Mouse (Mus musculus) cerebellum, adult 9-11 months (tissue): ENCODE results near the gene Cyp46a1.

Experiments used
- DNase-seq: peaks from one replicate; pipeline ENCODE4 v3.0.0; 2022

Cyp46a1 gene

GRCm38 (mm10) chr12:108365868-108366267, 31.7 kb downstream of the Cyp46a1 start:
- DNase-seq: peak; percentile 52

GRCm38 (mm10) chr12:108367909-108368308, 33.7 kb downstream of the Cyp46a1 start:
- DNase-seq: peak; percentile 74

- DNase-seq: no peak
Measured at GRCm38 (mm10) chr12:108368921-108369320, 34.7 kb downstream of the Cyp46a1 start.

DNA sequence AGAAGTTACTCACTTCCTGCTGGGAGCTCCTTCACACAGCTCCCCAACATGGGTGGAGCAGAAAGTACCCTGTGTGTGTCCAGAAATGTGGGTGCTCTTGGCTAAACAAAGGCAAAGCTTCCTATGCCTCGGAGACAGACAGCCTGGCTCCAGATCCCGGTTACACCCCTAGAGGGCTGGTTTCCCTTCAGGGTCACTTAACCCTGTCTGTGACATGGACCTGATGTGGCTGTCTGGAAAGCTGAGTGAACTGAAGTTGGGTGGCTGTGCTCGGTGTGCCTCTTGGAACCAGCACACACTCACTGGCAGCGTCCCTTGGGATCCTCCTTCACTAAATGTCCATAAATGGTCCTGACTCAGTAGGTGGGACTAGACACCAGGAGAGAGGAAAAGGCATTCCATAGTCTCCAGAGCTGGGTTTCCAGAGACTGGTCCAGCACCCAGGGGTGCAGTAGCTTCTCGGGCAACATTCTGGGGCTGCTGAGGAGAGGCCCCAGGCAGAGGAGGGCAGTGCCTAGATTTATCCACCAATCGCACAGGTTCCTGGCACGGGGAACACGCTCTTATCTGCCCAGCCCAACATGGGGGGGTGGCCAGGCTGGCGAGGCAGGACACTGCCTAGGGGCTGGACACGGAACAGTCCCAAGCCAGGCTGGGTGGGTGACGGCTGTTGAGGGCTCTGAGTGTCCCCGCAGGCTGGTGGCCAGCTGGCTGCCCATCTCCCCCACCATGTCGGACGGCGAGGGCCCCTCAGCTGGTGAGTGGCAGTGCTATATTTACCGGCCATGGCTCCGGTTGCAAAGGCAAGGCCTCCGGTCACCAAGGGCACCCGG, 36.6 kb downstream of the Cyp46a1 start, which contains the start of gene Eml1:
Gene Eml1, plus strand, starts transcription at position 362 of the 833 bp plus-strand sequence.
- peak; percentile 43 for DNase-seq

DNA sequence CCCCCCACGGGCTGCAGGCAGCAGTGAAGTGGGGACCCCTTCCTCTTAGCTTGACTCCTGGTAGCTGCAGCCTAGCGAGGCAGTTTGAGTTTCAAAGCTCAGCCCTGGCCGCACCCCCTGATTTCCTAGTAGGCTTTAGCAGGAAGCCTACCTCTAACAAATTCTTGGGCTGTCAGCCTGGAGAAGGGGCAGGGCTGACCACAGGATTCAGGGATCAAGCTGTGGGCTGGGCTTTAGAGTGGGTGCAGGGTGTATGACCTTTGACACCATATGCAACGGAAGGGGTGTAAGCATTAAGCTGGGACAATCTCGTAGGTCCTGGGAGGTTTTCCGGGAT, 37.2 kb downstream of the Cyp46a1 start:
- DNase-seq: no peak

- DNase-seq: peak; percentile 84
Measured at GRCm38 (mm10) chr12:108372241-108372640, 38.1 kb downstream of the Cyp46a1 start.

GRCm38 (mm10) chr12:108373611-108374010, 39.4 kb downstream of the Cyp46a1 start:
- DNase-seq: peak; percentile 8

DNA sequence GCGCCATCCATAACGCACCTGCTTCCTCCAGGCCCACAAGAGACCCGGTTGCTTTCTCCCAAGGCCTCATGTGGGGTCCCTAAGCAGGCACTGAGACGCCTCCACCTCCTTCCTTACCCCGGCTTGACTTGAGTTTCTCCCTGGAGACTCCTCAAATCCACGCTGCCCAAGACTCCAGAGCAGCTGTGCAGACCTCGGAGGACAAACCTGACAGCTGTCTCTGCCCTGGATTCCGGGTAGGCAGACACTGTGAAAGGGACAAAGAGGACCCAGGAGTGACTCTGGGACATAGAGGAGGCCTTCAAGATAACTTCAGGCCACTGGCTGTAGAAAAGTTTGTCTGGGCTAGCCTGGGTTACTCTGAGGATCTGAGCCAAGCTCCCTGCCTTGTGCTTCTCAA, 40.5 kb downstream of the Cyp46a1 start:
- DNase-seq: peak; percentile 8

DNA sequence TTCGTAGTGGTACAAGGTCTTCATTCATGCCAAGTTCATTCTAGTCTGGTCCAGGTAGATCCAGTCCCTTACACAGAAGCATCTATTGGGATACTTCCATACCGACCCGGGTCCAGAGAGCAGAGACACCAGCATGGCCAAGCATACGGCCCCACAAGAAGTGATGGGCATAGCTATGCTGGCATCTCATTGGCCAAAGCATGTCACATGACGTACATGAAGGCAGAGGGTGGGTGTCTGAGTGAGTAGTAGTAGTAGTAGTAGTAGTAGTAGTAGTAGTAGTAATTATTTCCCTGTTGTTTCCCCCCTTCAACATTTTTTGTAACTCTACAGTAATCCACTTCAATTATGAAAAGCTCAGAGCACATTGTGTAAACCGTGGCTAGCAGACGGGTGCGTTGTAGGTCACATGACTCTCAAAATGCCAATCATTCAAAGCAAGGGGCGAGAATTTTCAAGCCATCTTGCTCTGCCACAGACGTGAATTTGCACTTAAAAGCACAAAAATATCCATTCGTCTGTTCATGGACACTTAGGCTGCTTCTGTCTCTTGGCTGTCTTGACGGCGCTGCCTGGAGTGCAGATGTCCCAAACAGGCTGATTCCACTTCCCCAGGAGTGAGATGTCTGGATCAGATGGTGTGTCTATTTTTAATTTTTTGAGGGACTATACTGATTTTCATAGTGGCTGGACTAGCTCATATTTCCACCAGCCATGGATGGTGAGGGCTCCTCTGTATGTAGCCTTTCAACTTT, 44.4 kb downstream of the Cyp46a1 start:
- DNase-seq: no peak

DNA sequence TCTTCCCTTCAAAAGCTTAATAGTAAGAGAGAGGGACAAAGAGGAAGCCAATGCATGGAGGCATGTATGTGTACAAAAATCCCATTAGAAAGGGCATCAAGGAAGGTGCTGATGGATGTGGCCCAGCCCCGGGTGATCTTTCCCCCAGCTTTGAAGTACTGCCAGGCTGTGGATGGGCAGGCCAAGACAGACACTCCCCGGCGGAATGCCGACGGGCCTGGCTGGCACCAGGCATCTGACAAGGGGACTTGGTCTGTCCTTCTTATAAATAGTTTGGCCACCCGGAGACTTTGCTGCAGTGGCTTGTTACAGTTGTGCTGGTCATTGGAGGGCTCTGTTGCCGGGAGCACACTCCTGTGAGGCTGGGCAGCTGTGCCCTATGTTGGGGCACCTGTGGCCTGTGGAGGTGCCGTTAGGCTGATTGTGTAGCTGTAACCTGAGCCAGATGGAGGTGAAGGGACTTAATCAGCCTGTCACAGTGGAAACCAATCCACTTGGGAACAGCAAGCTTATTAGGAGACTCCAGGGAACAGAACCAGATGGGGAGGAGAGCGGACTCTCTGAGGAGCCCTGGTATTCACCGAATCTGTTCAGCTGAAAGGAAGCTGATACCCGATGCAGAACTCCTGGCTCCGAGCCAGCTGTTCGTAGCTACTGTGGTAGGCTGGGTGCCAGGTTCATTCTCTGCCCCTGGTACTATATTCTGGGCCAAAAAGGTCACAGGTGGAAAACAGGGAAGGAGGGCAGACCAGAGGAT, 52.5 kb downstream of the Cyp46a1 start:
- DNase-seq: no peak

GRCm38 (mm10) chr12:108389718-108390117, 55.5 kb downstream of the Cyp46a1 start:
- no peak for DNase-seq

- peak; percentile 47 for DNase-seq
Measured at GRCm38 (mm10) chr12:108392254-108393044, 58.3 kb downstream of the Cyp46a1 start.

DNA sequence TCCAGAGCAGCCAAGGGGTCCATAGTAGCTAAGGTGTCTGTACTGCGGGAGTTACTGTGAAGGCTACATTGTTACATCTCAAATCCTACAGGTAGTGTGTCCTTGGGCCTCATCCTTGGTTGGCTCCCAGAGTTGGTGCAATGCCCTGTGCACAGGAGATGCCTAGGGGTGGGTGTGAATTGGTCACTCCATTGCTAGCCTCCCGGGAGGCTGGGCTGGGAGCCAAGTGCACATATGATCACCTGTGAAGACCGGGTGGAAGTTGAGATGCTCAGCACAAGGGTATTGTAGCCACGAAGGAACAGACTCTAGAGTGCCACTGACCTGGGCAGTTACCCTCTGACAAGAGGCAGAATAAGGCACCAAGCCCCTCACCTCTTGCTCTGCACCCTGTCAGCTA, 58.9 kb downstream of the Cyp46a1 start:
- peak; percentile 52 for DNase-seq

DNA sequence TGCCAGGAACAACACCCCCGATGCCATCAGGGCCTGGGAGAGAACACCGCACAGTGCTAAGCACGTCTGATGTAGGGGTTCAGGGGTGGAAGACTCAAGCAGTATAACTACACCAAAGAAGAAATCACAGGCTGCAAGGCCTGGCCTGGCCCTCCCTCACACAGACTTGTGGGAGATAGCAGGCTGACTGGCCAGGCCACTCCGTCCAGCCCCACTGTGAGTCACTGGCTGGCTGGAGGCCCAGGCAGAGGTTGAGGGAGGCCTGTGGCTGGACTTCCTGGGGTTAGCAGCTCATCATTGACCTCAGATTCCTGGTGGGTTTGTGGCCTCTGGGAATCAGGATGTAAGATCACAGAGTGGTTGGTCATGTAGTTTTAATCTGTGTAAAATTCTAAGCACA, 59.5 kb downstream of the Cyp46a1 start:
- peak; percentile 45 for DNase-seq

- DNase-seq: no peak
Measured at GRCm38 (mm10) chr12:108394534-108395284, 60.5 kb downstream of the Cyp46a1 start.

DNA sequence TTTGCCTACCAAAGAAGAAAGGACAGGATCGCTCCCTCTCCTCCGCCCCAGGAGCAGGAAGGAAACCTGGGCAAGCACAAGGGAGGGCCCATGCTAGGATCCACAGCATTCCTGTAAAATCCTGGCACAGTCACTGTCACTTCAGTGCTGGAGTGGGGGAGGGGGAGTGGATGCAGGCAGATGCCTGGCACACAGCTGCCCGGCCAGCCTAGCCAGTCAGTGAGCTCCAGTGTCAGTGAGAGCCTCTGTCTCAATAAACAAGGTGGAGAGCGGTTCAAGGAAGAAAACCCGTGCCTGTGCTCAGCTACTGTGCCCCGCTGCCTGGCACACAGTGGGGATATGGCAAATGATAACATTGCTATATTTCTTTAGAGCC, 61.1 kb downstream of the Cyp46a1 start:
- DNase-seq: no peak

DNA sequence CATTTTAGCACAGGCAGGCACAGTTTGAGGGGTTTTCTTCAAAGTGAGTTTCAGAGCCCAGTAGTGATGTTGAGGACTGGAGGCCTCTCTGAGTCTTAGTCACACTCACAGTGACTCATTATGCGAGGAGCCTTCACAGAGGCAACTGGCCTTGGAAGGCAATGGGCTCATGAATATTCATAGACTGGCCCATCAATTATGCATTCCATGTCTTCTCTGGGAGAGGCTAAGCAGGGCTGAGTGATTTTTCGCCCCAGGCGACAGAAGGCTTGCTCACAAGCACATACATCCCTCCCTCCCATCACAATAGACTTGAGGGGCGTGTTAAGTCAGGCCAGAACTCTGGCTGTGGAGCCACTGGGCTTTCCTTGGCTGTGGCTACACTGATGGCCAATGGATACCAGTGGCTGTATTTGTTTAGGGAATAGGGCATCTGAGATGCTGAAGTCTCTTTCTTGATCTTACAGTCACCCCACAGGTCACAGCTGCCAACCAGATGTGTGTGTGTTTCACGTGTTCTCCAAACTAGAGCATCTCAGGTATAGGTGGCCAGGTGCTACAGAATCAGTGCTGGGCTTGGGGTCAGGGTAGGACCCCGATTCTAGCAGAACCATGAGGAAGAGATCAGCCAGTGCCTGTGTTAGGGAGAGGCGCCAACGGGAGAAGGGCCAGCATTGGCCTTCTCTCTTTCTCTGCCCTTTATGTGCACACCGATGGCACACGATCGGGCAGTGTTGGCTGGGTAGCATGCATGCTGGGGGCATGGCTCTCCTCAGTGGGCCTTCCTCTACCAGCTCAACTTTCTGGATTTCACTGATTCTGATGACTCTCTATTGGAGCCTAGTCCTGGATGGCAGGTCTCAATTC, 62.1 kb downstream of the Cyp46a1 start:
- no peak for DNase-seq

DNA sequence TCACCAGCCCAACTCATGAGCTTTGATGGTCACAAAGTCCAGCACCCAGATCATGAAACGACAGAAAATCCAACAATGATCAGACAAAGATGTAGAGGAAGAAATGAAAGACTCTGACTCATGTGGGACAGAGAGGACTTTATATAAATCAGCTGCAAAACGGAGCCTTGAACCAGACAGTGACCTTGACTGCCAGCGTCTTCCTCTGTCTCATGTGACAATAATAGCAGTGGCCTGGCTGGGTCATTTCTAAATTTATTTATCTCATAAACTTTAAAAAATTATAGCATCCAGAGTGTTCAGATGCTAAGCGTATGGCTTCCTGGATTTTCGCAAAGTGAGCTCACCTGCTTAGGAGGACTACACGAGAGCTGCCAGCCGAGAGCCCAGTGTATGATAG, 64.5 kb downstream of the Cyp46a1 start:
- DNase-seq: no peak

DNA sequence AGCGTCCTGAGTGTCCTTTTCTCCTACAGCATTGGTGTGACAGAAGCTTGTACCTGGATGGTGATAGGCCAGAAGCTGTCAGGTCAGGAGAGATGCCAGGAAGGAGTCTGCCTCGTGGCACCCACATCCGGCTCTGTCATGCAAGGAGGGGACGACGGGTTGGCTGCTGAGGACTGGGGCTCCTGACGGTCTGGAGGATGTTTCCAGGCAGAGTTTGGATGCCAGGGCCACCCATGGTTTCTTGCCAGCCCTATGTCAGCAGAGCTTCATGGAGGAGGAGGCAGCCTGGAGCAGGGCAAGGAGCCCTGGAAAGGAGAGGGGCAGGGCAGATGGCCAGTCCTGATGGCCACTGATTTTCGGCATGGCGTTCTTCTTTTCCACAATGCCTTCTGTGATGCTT, 65.0 kb downstream of the Cyp46a1 start:
- DNase-seq: peak; percentile 78

DNA sequence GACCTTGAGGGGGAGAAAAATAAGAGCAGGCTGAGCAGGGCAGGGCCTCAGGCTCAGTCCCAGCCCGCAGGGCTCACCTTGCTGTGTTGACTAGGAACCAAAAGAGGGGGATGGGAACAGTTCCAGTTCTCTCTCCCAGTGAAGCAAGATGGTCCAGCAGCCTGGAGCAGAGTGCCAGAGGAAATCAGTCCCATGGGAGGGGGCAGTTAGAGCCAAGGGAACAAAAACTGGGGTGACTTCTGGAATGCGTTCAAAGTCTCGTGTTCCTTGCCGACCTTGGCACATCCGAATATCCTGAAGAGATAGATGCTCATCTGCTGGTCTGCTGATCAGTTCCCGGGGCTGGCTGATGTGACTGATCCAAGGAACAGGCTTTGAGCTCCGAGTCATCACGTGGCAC, 66.8 kb downstream of the Cyp46a1 start:
- no peak for DNase-seq

DNA sequence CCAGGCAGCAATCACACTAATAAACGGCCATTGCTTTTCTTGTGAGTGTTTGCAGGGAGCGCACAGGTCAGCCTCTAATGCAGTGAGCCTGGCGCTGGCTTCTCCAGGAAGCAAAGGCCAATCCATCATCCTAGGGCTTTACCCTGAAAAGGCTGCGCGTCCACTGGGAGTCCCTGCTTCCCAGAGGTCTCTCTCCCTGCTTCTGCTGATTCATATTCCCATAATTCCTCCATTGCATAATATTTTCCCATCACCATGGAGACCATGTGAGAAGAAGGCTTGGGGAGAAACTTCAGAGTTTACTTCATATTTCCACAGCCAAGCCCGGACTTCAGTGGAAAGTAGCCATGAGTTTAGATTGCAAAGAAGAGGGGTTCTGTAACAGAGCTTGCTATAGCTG, 69.8 kb downstream of the Cyp46a1 start:
- DNase-seq: no peak
